Mouse (Mus musculus) myocyte (in vitro differentiated cells): ENCODE data around the gene Larp1.

Experiments used
- CEBPB ChIP-seq: IDR thresholded peaks from 2 replicates; pipeline ENCODE4 v1.6.1; 2011; ENCODE audit warnings: mild to moderate bottlenecking, moderate library complexity; ENCODE audit not compliant: poor library complexity, insufficient read depth, severe bottlenecking
- SRF ChIP-seq: IDR thresholded peaks from one replicate; pipeline ENCODE4 v1.6.1; 2011; ENCODE audit warnings: low read depth; ENCODE audit not compliant: control insufficient read depth, insufficient read length

- TF ChIP-seq CEBPB (no peak), SRF (no peak)
Observed at GRCm38 (mm10) chr11:58011813-58012212, 2.9 kb downstream of the Larp1 start.
